ENCODE assay signal across 8 mouse cellular contexts in the genomic region with DNA sequence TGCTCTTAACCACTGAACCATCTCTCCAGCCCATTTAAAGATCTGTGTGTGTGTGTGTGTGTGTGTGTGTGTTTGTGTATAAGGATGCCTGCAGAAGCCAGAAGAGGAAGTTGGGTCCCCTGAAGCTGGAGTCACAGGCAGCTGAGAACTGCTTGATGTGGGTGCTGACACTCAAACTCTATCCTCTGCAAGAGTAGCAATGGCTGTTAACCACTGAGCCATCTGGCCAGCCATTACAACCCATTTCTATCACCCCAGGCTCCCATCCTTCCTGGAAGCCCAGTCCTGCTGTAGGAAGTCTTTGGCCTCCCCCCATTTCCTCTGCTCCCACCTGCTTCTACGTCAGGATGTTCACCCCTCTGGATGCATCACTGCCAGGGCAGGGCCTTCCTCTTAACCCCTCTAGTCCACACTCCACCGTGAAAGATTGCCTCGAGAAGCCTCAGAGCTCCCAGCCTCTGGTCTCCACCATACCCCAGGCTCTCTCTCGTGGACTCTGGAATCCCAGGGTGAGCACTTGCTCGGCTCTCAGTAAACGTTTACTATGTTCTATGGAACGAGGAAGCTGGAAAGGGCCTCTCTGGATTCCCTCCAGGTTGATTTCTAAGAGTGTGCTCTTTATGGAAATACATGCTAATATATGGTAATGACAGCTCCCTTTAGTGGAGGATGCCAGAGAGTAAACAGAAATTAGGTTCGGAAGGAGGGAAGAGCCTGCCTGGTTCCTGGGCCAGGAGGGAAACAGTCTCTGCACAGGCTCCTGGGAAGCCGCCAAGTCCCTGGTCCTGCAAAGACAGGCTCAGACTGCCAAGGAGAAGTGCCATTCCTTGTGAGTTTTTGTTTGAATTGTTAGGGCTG. TPM values are rescaled to one million over a fixed set of nuclear protein-coding genes. Genes with fewer than 3 reads are reported as not detected.
DNase-seq lines count a peak whose midpoint lies in the region; ATAC-seq lines count a peak whose summit lies in the region.

No protein-coding gene starts in this region.

- ATAC-seq in heart, embryonic 11.5 days (replicated peaks; ENCODE audit: insufficient number of reproducible peaks, low FRiP score, low TSS enrichment) = no peak

- DNase-seq in heart, adult 11 months = peak; percentile 87
- peak; percentile 30 to 34 for DNase-seq in B cell, adult 2 months
- peak; percentile 68 for DNase-seq in brain, embryonic 18.5 days (ENCODE audit: low read depth, low spot score)
- peak; percentile 63 to 80 for DNase-seq in kidney, adult 8-10 months
- DNase-seq in lung, postnatal 14 days = peak; percentile 87
- DNase-seq in testis, postnatal 10 days (ENCODE audit: low spot score) = peak; percentile 65
- DNase-seq in embryo, embryonic 10.5 days (ENCODE audit: low spot score) = no peak

- H3K27ac ChIP-seq in heart, embryonic 11.5 days (ENCODE audit: low read depth, low read length) = no peak overlapping the region

- H3K9me3 ChIP-seq in heart, embryonic 11.5 days (replicated peaks; ENCODE audit: control insufficient read depth, low read length) = no peaks in the 10 kb centered on the region

- no peaks in the 10 kb centered on the region; the same call in 1 of the 2 replicates for H3K27me3 ChIP-seq in heart, embryonic 11.5 days (ENCODE audit: control insufficient read depth, insufficient read depth, low read length)

- H3K9ac ChIP-seq in heart, embryonic 11.5 days (ENCODE audit: low read depth, low read length) = no peak overlapping the region

- peaks cover 9% of the 10 kb centered on the region for H3K4me1 ChIP-seq in heart, embryonic 11.5 days (ENCODE audit: control insufficient read depth, insufficient read depth, low read length)

- no peak overlapping the region for H3K4me2 ChIP-seq in heart, embryonic 11.5 days

- 0 out of 2 replicates have a peak, but pooled peaks cover 3% of the 10 kb centered on the region for H3K36me3 ChIP-seq in heart, embryonic 11.5 days (ENCODE audit: control insufficient read depth, insufficient read depth, low read length)

- H3K4me3 ChIP-seq in heart, embryonic 11.5 days (ENCODE audit: low read depth, low read length) = no peak overlapping the region

- WGBS in heart, embryonic 11.5 days (ENCODE audit: insufficient replicate concordance) = 48% methylated on average over 9 of the region's 9 CpGs

RNA-seq across cellular contexts. Expression of a gene that starts 3.3 kb away (rescaled TPM):
- 2.5 and 2.7 TPM in 2 replicates for polyA plus RNA-seq in heart, embryonic 11.5 days (2014; fragmentation: Nextera tagmentation; extraction: Ambion mirVana)

RNA-seq across cellular contexts. Expression of a gene that starts 24.9 kb away (rescaled TPM):
- 50.3 and 52.6 TPM in 2 replicates for polyA plus RNA-seq in heart, embryonic 11.5 days (2014; fragmentation: Nextera tagmentation; extraction: Ambion mirVana)

RNA-seq across cellular contexts. Expression of a gene that starts 37.9 kb away (rescaled TPM):
- polyA plus RNA-seq in heart, embryonic 11.5 days (2014; fragmentation: Nextera tagmentation; extraction: Ambion mirVana) = 15.8 and 16.7 TPM in 2 replicates

RNA-seq across cellular contexts. Expression of a gene that starts 38.0 kb away (rescaled TPM):
- polyA plus RNA-seq in heart, embryonic 11.5 days (2014; fragmentation: Nextera tagmentation; extraction: Ambion mirVana) = 21.7 and 22.6 TPM in 2 replicates

RNA-seq across cellular contexts. Expression of a gene that starts 57.4 kb away (rescaled TPM):
- polyA plus RNA-seq in heart, embryonic 11.5 days (2014; fragmentation: Nextera tagmentation; extraction: Ambion mirVana) = 164 and 178 TPM in 2 replicates
